Mouse (Mus musculus): ENCODE measurements around the gene Sycn.

DNA sequence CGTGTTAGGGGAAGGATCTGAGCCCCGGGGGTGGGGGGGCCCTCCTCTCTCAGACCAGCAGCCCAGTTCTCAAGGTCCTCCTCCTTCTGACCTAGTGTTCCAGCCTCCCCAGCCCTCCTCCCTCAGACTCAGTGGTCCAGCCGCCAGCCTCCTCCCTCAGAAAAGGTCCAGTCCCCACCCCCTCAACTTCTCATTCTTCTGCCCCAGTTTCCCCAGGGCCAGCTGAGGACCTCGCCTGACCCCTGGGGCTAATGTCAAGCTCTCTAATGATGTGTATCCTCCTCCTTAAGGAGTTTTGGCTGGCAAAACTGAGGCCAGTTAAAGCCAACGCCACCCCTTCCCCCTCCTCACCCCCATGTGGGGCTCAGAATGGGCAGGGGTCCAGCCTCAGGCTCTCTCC, 6.5 kb downstream of the Sycn start, which contains the start of gene Nccrp1:
- no peak for TF ChIP-seq EP300 (IDR thresholded peaks at IDR 0.05; ENCODE audit: low read depth in 1 of 2, low read length in 2 of 2)
- no peak for TF ChIP-seq SMC3 (IDR thresholded peaks at IDR 0.05; ENCODE audit: low read depth, low read length)
- TF ChIP-seq CTCF (IDR thresholded peaks at IDR 0.05 in 2 of 3, conservative IDR thresholded peaks at IDR 0.05 in 1 of 3; ENCODE audit: control insufficient read depth in 1 of 3, insufficient read depth in 1 of 3, low read depth in 2 of 3, low read length in 3 of 3, poor library complexity in 1 of 3, severe bottlenecking in 1 of 3) = no peak
- no peak for TF ChIP-seq UBTF (IDR thresholded peaks at IDR 0.05; ENCODE audit: borderline replicate concordance, insufficient read depth, low read depth, low read length)
- no peak for TF ChIP-seq MEF2A (IDR thresholded peaks at IDR 0.05; ENCODE audit: extremely low read depth, insufficient replicate concordance, low read depth, low read length, poor library complexity, severe bottlenecking)
- no peak for TF ChIP-seq POLR2A (IDR thresholded peaks at IDR 0.05; ENCODE audit: control insufficient read depth in 1 of 2, insufficient read depth in 1 of 2, low read depth in 1 of 2, low read length in 2 of 2, poor library complexity in 1 of 2)
- TF ChIP-seq MYB (IDR thresholded peaks at IDR 0.05; ENCODE audit: low read depth, low read length) = no peak
- TF ChIP-seq CHD2 (IDR thresholded peaks at IDR 0.05; ENCODE audit: low read length) = no peak
- no peak for TF ChIP-seq ELF1 (IDR thresholded peaks at IDR 0.05; ENCODE audit: low read depth, low read length)
- no peak for TF ChIP-seq ZMIZ1 (IDR thresholded peaks at IDR 0.05; ENCODE audit: low read depth, low read length)
- no peak for TF ChIP-seq TBP (IDR thresholded peaks at IDR 0.05; ENCODE audit: low read depth, low read length)
- TF ChIP-seq GATA1 (IDR thresholded peaks at IDR 0.05; ENCODE audit: low read depth, low read length) = no peak

Measured in MEL (cell line).